Mouse (Mus musculus): ENCODE measurements around the gene Rasl2-9. TPM values are rescaled to one million over a fixed set of nuclear protein-coding genes. Genes with fewer than 3 reads are reported as not detected.
"Not testable (repeated sequence)": the region's sequence is repeated elsewhere in the genome, so short reads cannot be mapped to it uniquely, and the experiment has no call there.

Rasl2-9 gene
- total RNA-seq, 2 experiments from 2014 or later = 0.49 TPM; not detected in 1

- DNase-seq (ENCODE audit: extremely low spot score in 1 of 2, low spot score in 1 of 2) = no peak
These were observed 44.5 kb downstream of the Rasl2-9 start for GRCm38 (mm10) chr7:5081241-5081640.

DNA sequence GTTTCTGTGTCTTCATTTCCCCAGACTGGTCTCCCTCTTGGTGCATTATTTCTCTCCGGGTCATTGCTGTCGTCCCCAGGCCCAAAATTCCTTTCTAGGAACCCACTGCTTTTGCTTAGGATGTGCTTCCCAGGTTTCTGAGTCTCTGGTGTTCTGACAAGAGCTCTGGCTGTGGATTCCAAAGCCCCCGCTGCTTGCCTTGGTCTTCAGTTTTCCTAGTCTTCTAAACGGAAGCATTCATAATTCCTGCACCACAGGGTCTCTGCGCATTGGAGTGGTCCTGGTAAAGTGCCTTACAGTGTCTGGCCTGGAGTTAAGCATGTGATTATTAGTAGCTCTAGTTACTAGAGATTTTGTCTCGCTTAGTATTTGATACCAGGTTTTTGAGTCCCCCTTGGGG, 44.9 kb downstream of the Rasl2-9 start:
- DNase-seq (ENCODE audit: extremely low spot score in 1 of 2, low spot score in 1 of 2) = no peak

- DNase-seq (ENCODE audit: extremely low spot score in 1 of 2, low spot score in 1 of 2) = peak; percentile 94 to 96
These were observed 45.6 kb downstream of the Rasl2-9 start, which contains the start of gene Epn1 for GRCm38 (mm10) chr7:5080010-5080751. Gene Epn1, plus strand, starts transcription at chr7:5080235.

- DNase-seq (ENCODE audit: extremely low spot score in 1 of 2, low spot score in 1 of 2) = not testable (repeated sequence)
These were observed 46.3 kb downstream of the Rasl2-9 start for GRCm38 (mm10) chr7:5079365-5080009.

DNA sequence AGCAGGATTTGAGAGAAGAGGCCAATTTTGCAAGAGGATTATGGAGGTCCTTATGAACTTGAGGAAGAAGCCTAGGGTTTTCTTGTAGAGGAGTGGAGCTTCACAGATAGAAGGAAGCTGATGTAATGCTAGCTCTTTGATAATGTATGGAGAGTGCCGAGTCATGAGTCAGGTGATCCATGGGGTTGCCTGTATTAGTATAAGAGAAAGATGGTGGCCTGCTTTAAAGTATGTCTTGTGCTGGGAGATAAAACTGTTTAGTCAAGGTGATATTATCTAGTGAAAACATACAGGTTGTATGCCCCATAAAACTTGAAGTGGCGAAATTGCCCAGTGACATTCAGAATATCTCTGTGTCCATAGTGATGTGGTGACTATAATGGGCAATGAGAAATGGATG, 48.8 kb downstream of the Rasl2-9 start:
- no peak for DNase-seq (ENCODE audit: extremely low spot score in 1 of 2, low spot score in 1 of 2)

DNA sequence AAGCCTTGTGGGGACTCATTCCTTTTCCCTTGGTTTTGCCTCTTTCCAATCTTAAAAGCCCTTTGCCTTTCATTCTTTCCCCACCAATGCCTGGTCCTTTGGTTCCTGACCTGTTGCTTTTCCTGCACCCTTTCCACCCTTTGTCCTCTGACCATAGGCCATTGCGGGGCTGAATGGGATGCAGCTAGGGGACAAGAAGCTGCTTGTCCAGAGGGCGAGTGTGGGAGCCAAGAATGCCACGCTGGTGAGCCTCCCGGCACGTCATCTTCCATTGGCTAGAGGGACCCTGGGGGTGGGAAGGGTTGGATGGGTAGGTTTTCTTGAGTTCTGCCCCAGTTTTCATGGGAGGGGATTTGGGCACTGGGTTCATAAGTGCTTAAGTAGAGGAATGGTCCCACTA, 50.8 kb downstream of the Rasl2-9 start:
- DNase-seq (ENCODE audit: extremely low spot score in 1 of 2, low spot score in 1 of 2) = no peak

Small RNA genes within 50 kb of the gene (microRNA-seq; reads per million reads assigned to microRNA genes)
- gene Gm26217 = 0 reads per million in 2 experiments

Other genes starting within 250 kb of the Rasl2-9 start
- gene Isoc2a, start 248.8 kb downstream of the Rasl2-9 start, total RNA-seq (2021) = 10 to 100 TPM; 11.2 to 12.4 TPM
- gene Gm36210, start 219.4 kb downstream of the Rasl2-9 start, total RNA-seq (2021) = under 1 TPM; 0.27 to 0.38 TPM
- 10 to 100 TPM; 13.4 to 14.3 TPM for gene Zfp628, start 210.7 kb downstream of the Rasl2-9 start, total RNA-seq (2021)
- 100 to 1,000 TPM; 109 to 112 TPM for gene Nat14, start 203.9 kb downstream of the Rasl2-9 start, total RNA-seq (2021)
- 1 to 10 TPM; 1.4 to 2.3 TPM for gene Ssc5d, start 200.2 kb downstream of the Rasl2-9 start, total RNA-seq (2021)
- gene Sbk2, start 161.5 kb downstream of the Rasl2-9 start, total RNA-seq (2021) = under 1 TPM in 1 of 2 experiments, not detected in 1; 0.59 TPM
- gene Sbk3, start 154.8 kb downstream of the Rasl2-9 start, total RNA-seq (2021) = under 1 TPM; 0.59 to 0.66 TPM
- 10 to 100 TPM; 31.9 to 41.4 TPM for gene Zfp579, start 129.8 kb downstream of the Rasl2-9 start, total RNA-seq (2021)
- 1 to 10 TPM; 7.7 to 8.2 TPM for gene Zfp524, start 111.5 kb downstream of the Rasl2-9 start, total RNA-seq (2021)
- 10 to 100 TPM; 21.3 to 21.7 TPM for gene Fiz1, start 111.3 kb downstream of the Rasl2-9 start, total RNA-seq (2021)
- not detected for gene Gm44973, start 110.5 kb downstream of the Rasl2-9 start, total RNA-seq (2021)
- 10 to 100 TPM; 33.0 to 41.3 TPM for gene Zfp865, start 105.6 kb downstream of the Rasl2-9 start, total RNA-seq (2021)
- 10 to 100 TPM; 66.1 to 73.5 TPM for gene Ccdc106, start 105.4 kb downstream of the Rasl2-9 start, total RNA-seq (2021)
- gene 4632433K11Rik, start 91.8 kb downstream of the Rasl2-9 start, total RNA-seq (2021) = not detected
- 1 to 10 TPM; 5.1 to 6.5 TPM for gene Zfp784, start 87.5 kb downstream of the Rasl2-9 start, total RNA-seq (2021)
- gene Zfp580, start 74.4 kb downstream of the Rasl2-9 start, total RNA-seq (2021) = 10 to 100 TPM; 43.1 to 44.0 TPM
- gene U2af2, start 63.8 kb downstream of the Rasl2-9 start, total RNA-seq (2021) = 100 to 1,000 TPM; 170 to 180 TPM
- 100 to 1,000 TPM; 520 to 560 TPM for gene Epn1, start 45.7 kb downstream of the Rasl2-9 start, total RNA-seq (2021)
- gene Rfpl4, start 9.0 kb downstream of the Rasl2-9 start, total RNA-seq (2021) = not detected
- gene Vmn1r55, start 23.7 kb upstream of the Rasl2-9 start, total RNA-seq (2021) = not detected
- gene Vmn1r56, start 70.8 kb upstream of the Rasl2-9 start, total RNA-seq (2021) = not detected
- gene Vmn1r57, start 92.5 kb upstream of the Rasl2-9 start, total RNA-seq (2021) = not detected
- not detected for gene Gm5065, start 224.6 kb upstream of the Rasl2-9 start, total RNA-seq (2021)
- gene Nlrp2, start 225.1 kb upstream of the Rasl2-9 start, total RNA-seq (2021) = not detected

Data from layer of hippocampus, postnatal 25 days (tissue).